In genomic region chr11:31688956-31689355, GRCm38 (mm10) we compare ENCODE assay signal across 26 mouse cellular contexts. TPM values are rescaled to one million over a fixed set of nuclear protein-coding genes. Genes with fewer than 3 reads are reported as not detected.
DNase-seq lines count a peak whose midpoint lies in the region; ATAC-seq and TF ChIP-seq lines count a peak whose summit lies in the region.
"Had no signal": no experiment of that assay in that cellular context is flagged by ENCODE, and none has a peak within 500 bp of the region (broad histone marks: within the 10 kb centered on the region; RNA-seq: fewer than 3 reads in every experiment).

No protein-coding gene starts in this region.

- TF ChIP-seq CTCF in gastrocnemius, adult 2 months (IDR thresholded peaks at IDR 0.05), result no peak

- peaks cover 7% of the 10 kb centered on the region for H3K4me1 ChIP-seq in kidney, embryonic 14.5 days (ENCODE audit: control insufficient read depth, insufficient read depth, low read length)
- no peaks in the 10 kb centered on the region; the same call in 1 of the 2 replicates for H3K4me1 ChIP-seq in embryonic facial prominence, embryonic 11.5 days (ENCODE audit: control insufficient read depth, insufficient read depth, low read length)
- H3K4me1 ChIP-seq: forebrain, embryonic 15.5 days; heart, embryonic 15.5 days; hindbrain, embryonic 15.5 days; lung, embryonic 15.5 days; neural tube, embryonic 12.5 days had no signal

- H3K27ac ChIP-seq in gastrocnemius, adult 2 months, result peak overlapping the region; percentile 80
- no peak overlapping the region for H3K27ac ChIP-seq in kidney, embryonic 14.5 days (ENCODE audit: low read depth, low read length)
- H3K27ac ChIP-seq in embryonic facial prominence, embryonic 11.5 days (replicated peaks; ENCODE audit: low read depth, low read length), result no peak overlapping the region
- H3K27ac ChIP-seq: forebrain, embryonic 15.5 days; heart, embryonic 15.5 days; hindbrain, embryonic 15.5 days; layer of hippocampus, adult 2 months; limb, embryonic 13.5 days; lung, embryonic 15.5 days; neural tube, embryonic 12.5 days had no signal

- H3K9ac ChIP-seq in kidney, embryonic 14.5 days (ENCODE audit: low read depth, low read length), result no peak overlapping the region
- no peak overlapping the region for H3K9ac ChIP-seq in embryonic facial prominence, embryonic 11.5 days (replicated peaks; ENCODE audit: low read length)
- H3K9ac ChIP-seq: forebrain, embryonic 15.5 days; heart, embryonic 15.5 days; hindbrain, embryonic 15.5 days; limb, embryonic 13.5 days; lung, embryonic 15.5 days; neural tube, embryonic 12.5 days had no signal

- peak; percentile 14; the same call in 1 of the 2 replicates for ATAC-seq in kidney, embryonic 14.5 days (ENCODE audit: low FRiP score, low TSS enrichment)
- no peak for ATAC-seq in embryonic facial prominence, embryonic 11.5 days (replicated peaks; ENCODE audit: insufficient number of reproducible peaks, low FRiP score, low TSS enrichment, low read depth)
- ATAC-seq: forebrain, embryonic 15.5 days; inflammation-experienced regulatory T-cells, adult 6 months had no signal

- H3K4me2 ChIP-seq in kidney, embryonic 14.5 days (replicated peaks; ENCODE audit: low read depth, low read length), result no peak overlapping the region
- H3K4me2 ChIP-seq in embryonic facial prominence, embryonic 11.5 days (ENCODE audit: low read depth, low read length), result no peak overlapping the region
- H3K4me2 ChIP-seq: forebrain, embryonic 15.5 days; heart, embryonic 15.5 days; hindbrain, embryonic 15.5 days; limb, embryonic 13.5 days; liver, embryonic 11.5 days; lung, embryonic 15.5 days; midbrain, embryonic 11.5 days; neural tube, embryonic 12.5 days had no signal

- H3K4me3 ChIP-seq in gastrocnemius, adult 2 months, result no peak overlapping the region
- H3K4me3 ChIP-seq in kidney, embryonic 14.5 days (ENCODE audit: low read length), result no peak overlapping the region
- no peak overlapping the region for H3K4me3 ChIP-seq in embryonic facial prominence, embryonic 11.5 days (ENCODE audit: low read depth, low read length)
- H3K4me3 ChIP-seq: forebrain, embryonic 15.5 days; heart, embryonic 15.5 days; hindbrain, embryonic 15.5 days; layer of hippocampus, adult 2 months; limb, embryonic 13.5 days; lung, embryonic 15.5 days; myocyte; neural tube, embryonic 12.5 days had no signal

- peak; percentile 79 for DNase-seq in gastrocnemius, adult 2 months
- DNase-seq in gastrocnemius, postnatal 36 days, result no peak
- no peak for DNase-seq in kidney, postnatal 4 days
- peak; percentile 27 for DNase-seq in embryonic facial prominence, embryonic 11.5 days (ENCODE audit: low spot score)
- peak; percentile 79 for DNase-seq in skeletal muscle tissue, adult 2 months (ENCODE audit: low read depth, low spot score)
- no peak for DNase-seq in right cerebral cortex, postnatal 36 days (ENCODE audit: low spot score in 2 of 2)
- DNase-seq: adrenal gland, postnatal 25 days; cerebellum, adult 11-12 months; cerebellum, adult 9-11 months; kidney, adult 11 months; kidney, postnatal 14 days; right cerebral cortex, adult 18-20 months; right cerebral cortex, postnatal 4 days; thymus, postnatal 4 days had no signal

- no peaks in the 10 kb centered on the region for H3K9me3 ChIP-seq in kidney, embryonic 14.5 days (ENCODE audit: control insufficient read depth, low read length)
- H3K9me3 ChIP-seq in embryonic facial prominence, embryonic 11.5 days (replicated peaks; ENCODE audit: control insufficient read depth, low read length), result no peaks in the 10 kb centered on the region
- H3K9me3 ChIP-seq: forebrain, embryonic 15.5 days; heart, embryonic 15.5 days; hindbrain, embryonic 15.5 days; lung, embryonic 15.5 days; neural tube, embryonic 12.5 days had no signal

- whole genome bisulfite sequencing in kidney, embryonic 14.5 days, result 29% methylated on average over 4 of the region's 4 CpGs
- WGBS in embryonic facial prominence, embryonic 11.5 days, result 33% methylated on average over 4 of the region's 4 CpGs

- no peaks in the 10 kb centered on the region for H3K36me3 ChIP-seq in kidney, embryonic 14.5 days (ENCODE audit: control insufficient read depth, insufficient read depth, low read length)
- H3K36me3 ChIP-seq in embryonic facial prominence, embryonic 11.5 days (replicated peaks; ENCODE audit: control insufficient read depth, insufficient read depth, low read depth, low read length), result no peaks in the 10 kb centered on the region
- H3K36me3 ChIP-seq: forebrain, embryonic 15.5 days; heart, embryonic 15.5 days; hindbrain, embryonic 15.5 days; limb, embryonic 13.5 days; lung, embryonic 15.5 days; neural tube, embryonic 12.5 days had no signal

- H3K27me3 ChIP-seq in kidney, embryonic 14.5 days (ENCODE audit: control insufficient read depth, insufficient read depth, low read length), result no peaks in the 10 kb centered on the region
- H3K27me3 ChIP-seq in embryonic facial prominence, embryonic 11.5 days (ENCODE audit: control insufficient read depth, insufficient read depth, low read length), result no peaks in the 10 kb centered on the region
- H3K27me3 ChIP-seq: forebrain, embryonic 15.5 days; heart, embryonic 15.5 days; hindbrain, embryonic 15.5 days; limb, embryonic 13.5 days; lung, embryonic 15.5 days; neural tube, embryonic 12.5 days had no signal

- intact Hi-C loops in gastrocnemius, adult 2 months (cut with DNase I), result loop anchor here (5.0 kb wide), 1 partner anchor 108 kb away; no protein-coding TSS in a partner anchor
- intact Hi-C loops in gastrocnemius, postnatal 36 days (cut with DNase I), result loop anchor here (5.0 kb wide), 1 partner anchor 78 kb away; no protein-coding TSS in a partner anchor

RNA-seq across cellular contexts. Expression of gene Bod1, which starts 17.3 kb away (rescaled TPM):
- total RNA-seq in gastrocnemius, adult 2 months (2021), result 100 to 1,000 TPM; 137 to 158 TPM
- 100 to 1,000 TPM; 131 to 146 TPM for total RNA-seq in gastrocnemius, postnatal 36 days (2021)
- polyA plus RNA-seq in kidney, embryonic 14.5 days (2014; fragmentation: Nextera tagmentation; extraction: Ambion mirVana), result 104 and 107 TPM in 2 replicates
- 130 and 137 TPM in 2 replicates for polyA plus RNA-seq in embryonic facial prominence, embryonic 11.5 days (2014; fragmentation: Nextera tagmentation; extraction: Ambion mirVana)

Comparison
In these comparisons a context has a peak if more than half of its experiments do, and no peak if none do; other contexts are left out.
1. DNase-seq: peak in gastrocnemius, adult 2 months (single experiment), embryonic facial prominence, embryonic 11.5 days (single experiment) and skeletal muscle tissue, adult 2 months (single experiment); none in gastrocnemius, postnatal 36 days (0 of 2), kidney, postnatal 4 days (0 of 2) and right cerebral cortex, postnatal 36 days (0 of 2).